Mouse (Mus musculus): ENCODE data around the gene Prkg1. TPM values are rescaled to one million over a fixed set of nuclear protein-coding genes. Genes with fewer than 3 reads are reported as not detected.
"Not testable (repeated sequence)": the region's sequence is repeated elsewhere in the genome, so short reads cannot be mapped to it uniquely, and the experiment has no call there.

The Prkg1 gene
- total and polyA plus RNA-seq, 2 experiments, result 0.27 to 3.4 TPM

DNA sequence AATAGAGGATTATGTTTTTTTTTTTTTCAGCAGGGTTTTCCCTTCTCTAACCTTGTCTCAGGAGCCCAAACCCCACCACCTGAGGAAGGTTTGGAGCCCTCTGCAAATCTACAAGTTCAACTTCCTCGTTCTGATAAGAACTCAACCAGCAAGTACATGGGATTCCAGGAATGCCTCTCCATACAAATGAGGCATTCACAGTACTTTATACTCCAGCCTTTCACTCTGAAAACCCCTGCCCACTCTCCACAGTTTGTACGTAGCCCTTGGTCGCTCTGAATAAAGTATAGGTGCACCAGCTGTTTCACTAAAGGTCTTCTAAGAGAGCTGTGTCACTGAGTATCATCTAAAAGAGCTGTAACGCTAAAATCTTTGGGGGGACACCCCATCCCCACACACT lies 402.8 kb downstream of the Prkg1 start:
- H3K4me1 ChIP-seq (ENCODE audit: control insufficient read depth, insufficient read depth, low read length), result peaks cover 2% of the 10 kb centered on the region; the same call in 1 of the 2 replicates
- WGBS, result 60% methylated on average over 4 of the region's 4 CpGs

DNA sequence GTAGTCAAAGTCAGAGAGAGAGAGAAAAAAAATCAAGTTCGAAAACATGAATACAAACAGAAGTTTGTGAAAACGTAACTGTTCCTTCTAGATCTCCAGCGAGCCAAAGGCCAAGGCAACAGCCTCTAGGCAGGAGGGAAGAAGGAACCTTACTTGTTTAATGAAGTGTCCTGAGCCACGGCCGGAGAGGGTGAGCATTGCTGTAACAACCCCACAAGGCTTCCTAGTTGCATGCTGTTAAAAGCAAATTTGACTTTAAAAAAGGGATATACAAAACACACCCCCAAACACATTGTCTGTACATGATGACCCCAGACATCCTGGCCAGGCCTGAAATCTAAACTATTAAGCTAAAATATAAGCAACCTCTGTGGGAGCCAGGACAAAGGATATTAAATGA lies 403.3 kb downstream of the Prkg1 start:
- Histone ChIP-seq H3K79me2 (ENCODE audit: control insufficient read depth, insufficient read depth, low read length) (no peaks in the 10 kb centered on the region), H3K36me3 (ENCODE audit: control insufficient read depth, insufficient read depth, low read length) (no peaks in the 10 kb centered on the region), H3K4me3 (ENCODE audit: insufficient read depth, low read depth, low read length) (no peak overlapping the region), H3K9ac (ENCODE audit: low read depth, low read length) (no peak overlapping the region), H3K27me3 (ENCODE audit: control insufficient read depth, insufficient read depth, low read length) (no peaks in the 10 kb centered on the region), H3K4me1 (ENCODE audit: control insufficient read depth, insufficient read depth, low read length) (peaks cover 2% of the 10 kb centered on the region; the same call in 1 of the 2 replicates), H3K27ac (replicated peaks; ENCODE audit: insufficient read depth, low read depth, low read length) (no peak overlapping the region)
- WGBS, result 72% methylated on average over 5 of the region's 5 CpGs
- DNase-seq (ENCODE audit: extremely low read depth, low read depth, low spot score), result no peak
- TF ChIP-seq POLR2A (IDR thresholded peaks at IDR 0.05; ENCODE audit: extremely low read depth, insufficient read depth, low read length) (no peak), CTCF (IDR thresholded peaks at IDR 0.05; ENCODE audit: low read depth, low read length) (no peak)

More for the DNA sequence above, 402.8 kb downstream of the Prkg1 start:
- H3K4me3 ChIP-seq (ENCODE audit: insufficient read depth, low read depth, low read length), result no peak overlapping the region
- no peak overlapping the region for H3K27ac ChIP-seq (replicated peaks; ENCODE audit: insufficient read depth, low read depth, low read length)
- no peak overlapping the region for H3K9ac ChIP-seq (ENCODE audit: low read depth, low read length)
- H3K36me3 ChIP-seq (ENCODE audit: control insufficient read depth, insufficient read depth, low read length), result no peaks in the 10 kb centered on the region
- no peak for DNase-seq (ENCODE audit: extremely low read depth, low read depth, low spot score)
- H3K79me2 ChIP-seq (ENCODE audit: control insufficient read depth, insufficient read depth, low read length), result no peaks in the 10 kb centered on the region
- no peaks in the 10 kb centered on the region for H3K27me3 ChIP-seq (ENCODE audit: control insufficient read depth, insufficient read depth, low read length)
- TF ChIP-seq POLR2A (IDR thresholded peaks at IDR 0.05; ENCODE audit: extremely low read depth, insufficient read depth, low read length) (no peak), CTCF (IDR thresholded peaks at IDR 0.05; ENCODE audit: low read depth, low read length) (no peak)

DNA sequence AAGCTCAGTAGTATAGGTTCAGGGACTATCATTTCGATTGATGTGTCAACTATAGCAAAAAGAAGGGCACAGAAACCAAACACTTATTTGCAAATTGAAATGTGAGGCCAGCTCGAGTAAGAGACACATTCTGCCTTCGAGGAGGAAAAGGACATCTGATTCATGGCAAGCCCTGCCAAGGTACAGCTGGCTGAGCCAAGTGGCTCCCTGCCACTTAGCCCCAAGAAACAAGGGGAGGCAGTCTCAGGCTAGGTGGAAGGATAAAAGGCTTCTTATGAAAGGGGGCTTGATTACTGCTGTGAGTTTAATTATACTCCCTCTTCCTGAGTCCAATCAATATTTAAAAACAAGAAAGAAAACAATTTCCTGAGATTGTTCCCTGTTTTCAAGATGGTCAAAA lies 403.7 kb downstream of the Prkg1 start:
- Histone ChIP-seq H3K9ac (ENCODE audit: low read depth, low read length) (no peak overlapping the region), H3K27me3 (ENCODE audit: control insufficient read depth, insufficient read depth, low read length) (no peaks in the 10 kb centered on the region), H3K27ac (replicated peaks; ENCODE audit: insufficient read depth, low read depth, low read length) (no peak overlapping the region), H3K79me2 (ENCODE audit: control insufficient read depth, insufficient read depth, low read length) (no peaks in the 10 kb centered on the region), H3K36me3 (ENCODE audit: control insufficient read depth, insufficient read depth, low read length) (no peaks in the 10 kb centered on the region), H3K4me1 (ENCODE audit: control insufficient read depth, insufficient read depth, low read length) (peaks cover 2% of the 10 kb centered on the region; the same call in 1 of the 2 replicates), H3K4me3 (ENCODE audit: insufficient read depth, low read depth, low read length) (no peak overlapping the region)
- no peak for TF ChIP-seq POLR2A (IDR thresholded peaks at IDR 0.05; ENCODE audit: extremely low read depth, insufficient read depth, low read length)
- TF ChIP-seq CTCF (IDR thresholded peaks at IDR 0.05; ENCODE audit: low read depth, low read length), result no peak
- DNase-seq (ENCODE audit: extremely low read depth, low read depth, low spot score), result no peak
- 56% methylated on average over 3 of the region's 3 CpGs for WGBS

GRCm38 (mm10) chr19:31354959-31355358 lies 409.9 kb downstream of the Prkg1 start:
- Histone ChIP-seq H3K4me3 (ENCODE audit: insufficient read depth, low read depth, low read length) (no peak overlapping the region), H3K9ac (ENCODE audit: low read depth, low read length) (no peak overlapping the region), H3K27me3 (ENCODE audit: control insufficient read depth, insufficient read depth, low read length) (no peaks in the 10 kb centered on the region), H3K36me3 (ENCODE audit: control insufficient read depth, insufficient read depth, low read length) (no peaks in the 10 kb centered on the region), H3K79me2 (ENCODE audit: control insufficient read depth, insufficient read depth, low read length) (no peaks in the 10 kb centered on the region), H3K27ac (replicated peaks; ENCODE audit: insufficient read depth, low read depth, low read length) (no peak overlapping the region), H3K4me1 (ENCODE audit: control insufficient read depth, insufficient read depth, low read length) (no peaks in the 10 kb centered on the region)
- DNase-seq (ENCODE audit: extremely low read depth, low read depth, low spot score), result no peak
- TF ChIP-seq CTCF (IDR thresholded peaks at IDR 0.05; ENCODE audit: low read depth, low read length) (no peak), POLR2A (IDR thresholded peaks at IDR 0.05; ENCODE audit: extremely low read depth, insufficient read depth, low read length) (no peak)
- WGBS, result 81% methylated on average over 1 of the region's 1 CpGs

- not testable (repeated sequence) for H3K9ac ChIP-seq (ENCODE audit: low read depth, low read length); H3K36me3 ChIP-seq (ENCODE audit: control insufficient read depth, insufficient read depth, low read length); H3K79me2 ChIP-seq (ENCODE audit: control insufficient read depth, insufficient read depth, low read length); H3K4me1 ChIP-seq (ENCODE audit: control insufficient read depth, insufficient read depth, low read length); DNase-seq (ENCODE audit: extremely low read depth, low read depth, low spot score); H3K27ac ChIP-seq (replicated peaks; ENCODE audit: insufficient read depth, low read depth, low read length); H3K27me3 ChIP-seq (ENCODE audit: control insufficient read depth, insufficient read depth, low read length); H3K4me3 ChIP-seq (ENCODE audit: insufficient read depth, low read depth, low read length)
Observed at GRCm38 (mm10) chr19:31352784-31353183, 412.0 kb downstream of the Prkg1 start.

DNA sequence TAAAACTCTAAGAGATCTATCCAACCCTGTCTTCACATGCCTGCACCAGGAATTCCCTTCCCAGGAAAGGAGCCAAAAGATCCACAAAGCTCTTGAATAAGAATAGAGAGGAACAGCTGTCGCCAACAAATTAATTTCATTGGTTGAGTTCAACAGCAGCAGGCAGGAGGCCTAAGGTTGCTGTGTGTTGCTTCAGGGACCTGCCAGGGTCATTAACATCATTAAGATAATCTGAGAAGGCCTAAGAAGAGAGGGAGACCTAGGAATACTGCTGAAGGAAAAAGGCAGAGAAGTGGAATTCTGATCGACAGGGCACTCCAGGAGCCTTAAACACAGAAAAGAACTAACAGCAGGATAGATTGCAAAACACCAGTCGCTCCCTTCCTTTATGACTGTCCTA lies 413.0 kb downstream of the Prkg1 start:
- Histone ChIP-seq H3K27ac (replicated peaks; ENCODE audit: insufficient read depth, low read depth, low read length) (no peak overlapping the region), H3K4me1 (ENCODE audit: control insufficient read depth, insufficient read depth, low read length) (no peaks in the 10 kb centered on the region), H3K4me3 (ENCODE audit: insufficient read depth, low read depth, low read length) (no peak overlapping the region), H3K36me3 (ENCODE audit: control insufficient read depth, insufficient read depth, low read length) (no peaks in the 10 kb centered on the region), H3K27me3 (ENCODE audit: control insufficient read depth, insufficient read depth, low read length) (no peaks in the 10 kb centered on the region), H3K79me2 (ENCODE audit: control insufficient read depth, insufficient read depth, low read length) (no peaks in the 10 kb centered on the region), H3K9ac (ENCODE audit: low read depth, low read length) (no peak overlapping the region)
- TF ChIP-seq CTCF (IDR thresholded peaks at IDR 0.05; ENCODE audit: low read depth, low read length) (no peak), POLR2A (IDR thresholded peaks at IDR 0.05; ENCODE audit: extremely low read depth, insufficient read depth, low read length) (no peak)
- 66% methylated on average over 3 of the region's 3 CpGs for WGBS
- no peak for DNase-seq (ENCODE audit: extremely low read depth, low read depth, low spot score)
